Mouse (Mus musculus): ENCODE results near the gene Dera. TPM values are rescaled to one million over a fixed set of nuclear protein-coding genes. Genes with fewer than 3 reads are reported as not detected.

The Dera gene
- total and polyA plus RNA-seq, 2 experiments from 2014 or later, result 12.1 to 17.9 TPM

DNA sequence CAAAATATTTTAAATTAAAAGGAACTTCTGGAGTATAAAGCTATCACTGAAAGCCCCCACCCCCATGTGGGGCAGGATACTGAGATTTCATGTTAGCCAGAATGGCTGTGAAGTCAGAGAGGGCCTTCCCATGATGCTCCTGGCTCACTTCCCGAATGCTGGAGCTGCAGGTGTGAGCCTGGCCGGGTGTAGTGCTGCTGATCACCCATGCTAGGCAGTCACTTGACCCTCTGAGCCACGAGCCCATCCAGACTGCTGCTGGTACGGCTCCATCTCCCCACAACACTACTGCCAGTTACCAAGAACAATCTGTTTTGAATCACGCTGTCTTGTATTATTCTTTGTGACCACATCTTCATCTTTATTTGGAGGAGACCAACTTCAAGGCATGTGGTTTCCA, 68.2 kb downstream of the Dera start:
- Histone ChIP-seq H3K4me2 (ENCODE audit: low read depth, low read length) (no peak overlapping the region), H3K9ac (replicated peaks; ENCODE audit: low read length) (no peak overlapping the region), H3K9me3 (ENCODE audit: low read length) (no peaks in the 10 kb centered on the region), H3K27ac (no peak overlapping the region), H3K4me3 (ENCODE audit: low read length) (no peak overlapping the region), H3K4me1 (ENCODE audit: insufficient read depth, low read length) (no peaks in the 10 kb centered on the region), H3K27me3 (ENCODE audit: insufficient read depth, low read length) (no peaks in the 10 kb centered on the region), H3K36me3 (ENCODE audit: insufficient read depth, low read length) (no peaks in the 10 kb centered on the region)
- no peak for TF ChIP-seq CTCF (IDR thresholded peaks at IDR 0.05; ENCODE audit: low read depth)
- 78% methylated on average over 5 of the region's 5 CpGs for whole genome bisulfite sequencing
- ATAC-seq (no peak), DNase-seq (ENCODE audit: low spot score) (no peak)

DNA sequence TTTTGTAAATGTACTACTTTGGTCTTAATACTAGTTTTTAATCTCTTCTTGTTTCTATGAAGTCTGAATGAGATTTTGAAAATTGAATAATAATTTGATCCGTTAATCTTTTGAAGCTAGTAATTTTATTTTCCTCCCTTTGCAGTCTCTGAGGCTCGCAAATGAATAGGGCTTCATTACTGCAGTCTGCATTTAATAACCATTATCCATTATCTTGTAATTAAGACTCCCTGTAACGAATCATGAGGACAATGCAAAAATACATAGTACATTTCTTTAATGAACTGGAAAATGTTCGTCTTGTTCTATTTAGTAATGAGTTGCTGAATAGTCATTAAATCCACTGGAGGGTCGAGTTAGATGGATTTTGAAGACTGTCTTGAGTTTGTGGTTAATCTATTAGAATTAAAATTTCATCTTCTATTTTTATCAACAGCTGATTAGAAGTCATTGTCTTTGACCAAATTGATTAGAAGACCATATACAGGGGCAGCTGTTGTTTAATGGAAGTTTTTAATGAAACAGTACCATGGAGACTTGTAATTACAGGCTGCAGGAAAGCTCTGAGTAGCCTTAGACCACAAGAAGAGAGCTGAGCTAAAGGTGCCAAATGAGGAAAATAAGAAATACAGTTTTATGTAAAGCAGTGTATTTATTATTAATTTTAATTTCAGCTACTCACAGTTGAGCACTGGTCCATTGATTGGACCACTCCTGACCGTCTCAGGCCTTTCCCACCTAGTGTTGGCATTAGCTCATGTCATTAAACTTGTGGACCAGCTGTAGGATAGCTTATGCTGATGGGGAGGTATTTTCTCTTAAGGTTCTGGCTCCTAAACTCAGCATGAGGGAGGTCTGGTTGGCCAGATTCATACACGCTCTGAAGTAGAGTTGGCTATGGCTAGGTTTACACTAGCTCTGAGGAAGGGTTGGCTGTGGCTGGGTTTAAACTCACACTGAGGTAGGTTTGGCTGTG, 70.0 kb downstream of the Dera start:
- H3K27ac ChIP-seq, result no peak overlapping the region
- no peak overlapping the region for H3K4me2 ChIP-seq (ENCODE audit: low read depth, low read length)
- H3K9ac ChIP-seq (replicated peaks; ENCODE audit: low read length), result no peak overlapping the region
- no peaks in the 10 kb centered on the region for H3K4me1 ChIP-seq (ENCODE audit: insufficient read depth, low read length)
- ATAC-seq, result no peak
- H3K4me3 ChIP-seq (ENCODE audit: low read length), result no peak overlapping the region
- no peaks in the 10 kb centered on the region for H3K36me3 ChIP-seq (ENCODE audit: insufficient read depth, low read length)
- 61% methylated on average over 7 of the region's 7 CpGs for WGBS
- DNase-seq (ENCODE audit: low spot score), result no peak
- no peaks in the 10 kb centered on the region for H3K9me3 ChIP-seq (ENCODE audit: low read length)
- no peaks in the 10 kb centered on the region for H3K27me3 ChIP-seq (ENCODE audit: insufficient read depth, low read length)
- TF ChIP-seq CTCF (IDR thresholded peaks at IDR 0.05; ENCODE audit: low read depth), result no peak

DNA sequence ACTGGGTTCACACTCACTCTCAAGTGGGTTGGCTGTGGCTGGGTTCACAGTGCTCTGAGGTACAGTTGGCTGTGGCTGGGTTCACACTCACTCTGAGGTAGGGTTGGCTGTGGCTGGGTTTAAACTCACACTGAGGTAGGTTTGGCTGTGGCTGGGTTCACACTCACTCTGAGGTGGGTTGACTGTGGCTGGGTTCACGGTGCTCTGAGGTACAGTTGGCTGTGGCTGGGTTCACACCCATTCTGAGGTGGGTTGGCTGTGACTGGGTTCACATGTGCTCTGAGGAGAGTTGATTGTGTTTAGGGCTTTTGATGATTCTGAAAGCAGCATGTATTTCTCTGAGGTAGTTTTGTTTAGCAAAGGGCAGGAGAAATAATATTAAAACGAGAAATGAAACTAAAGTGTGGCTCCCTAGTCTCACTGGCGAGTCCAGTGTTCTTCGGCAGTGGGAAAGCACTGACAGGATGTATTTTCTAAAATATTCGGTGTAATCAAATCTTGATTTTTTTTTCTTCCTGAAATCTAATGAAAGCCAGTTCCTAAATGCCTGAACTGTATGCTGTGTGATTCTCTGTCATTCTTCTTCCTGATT, 70.8 kb downstream of the Dera start:
- no peaks in the 10 kb centered on the region for H3K4me1 ChIP-seq (ENCODE audit: insufficient read depth, low read length)
- no peaks in the 10 kb centered on the region for H3K27me3 ChIP-seq (ENCODE audit: insufficient read depth, low read length)
- no peaks in the 10 kb centered on the region for H3K9me3 ChIP-seq (ENCODE audit: low read length)
- no peak for DNase-seq (ENCODE audit: low spot score)
- no peak overlapping the region for H3K27ac ChIP-seq
- TF ChIP-seq CTCF (IDR thresholded peaks at IDR 0.05; ENCODE audit: low read depth), result no peak
- no peak overlapping the region for H3K9ac ChIP-seq (replicated peaks; ENCODE audit: low read length)
- H3K36me3 ChIP-seq (ENCODE audit: insufficient read depth, low read length), result no peaks in the 10 kb centered on the region
- H3K4me3 ChIP-seq (ENCODE audit: low read length), result no peak overlapping the region
- ATAC-seq, result no peak
- 83% methylated on average over 5 of the region's 5 CpGs for WGBS
- no peak overlapping the region for H3K4me2 ChIP-seq (ENCODE audit: low read depth, low read length)

- Histone ChIP-seq H3K9me3 (ENCODE audit: low read length) (no peaks in the 10 kb centered on the region), H3K9ac (replicated peaks; ENCODE audit: low read length) (no peak overlapping the region), H3K4me2 (ENCODE audit: low read depth, low read length) (no peak overlapping the region), H3K4me1 (ENCODE audit: insufficient read depth, low read length) (no peaks in the 10 kb centered on the region), H3K36me3 (ENCODE audit: insufficient read depth, low read length) (no peaks in the 10 kb centered on the region), H3K27me3 (ENCODE audit: insufficient read depth, low read length) (no peaks in the 10 kb centered on the region), H3K27ac (no peak overlapping the region), H3K4me3 (ENCODE audit: low read length) (no peak overlapping the region)
- TF ChIP-seq CTCF (IDR thresholded peaks at IDR 0.05; ENCODE audit: low read depth), result no peak
- 80% methylated on average over 12 of the region's 12 CpGs for WGBS
- DNase-seq (ENCODE audit: low spot score), result no peak
- no peak for ATAC-seq
These were observed 74.9 kb downstream of the Dera start for GRCm38 (mm10) chr6:137829056-137829776.

DNA sequence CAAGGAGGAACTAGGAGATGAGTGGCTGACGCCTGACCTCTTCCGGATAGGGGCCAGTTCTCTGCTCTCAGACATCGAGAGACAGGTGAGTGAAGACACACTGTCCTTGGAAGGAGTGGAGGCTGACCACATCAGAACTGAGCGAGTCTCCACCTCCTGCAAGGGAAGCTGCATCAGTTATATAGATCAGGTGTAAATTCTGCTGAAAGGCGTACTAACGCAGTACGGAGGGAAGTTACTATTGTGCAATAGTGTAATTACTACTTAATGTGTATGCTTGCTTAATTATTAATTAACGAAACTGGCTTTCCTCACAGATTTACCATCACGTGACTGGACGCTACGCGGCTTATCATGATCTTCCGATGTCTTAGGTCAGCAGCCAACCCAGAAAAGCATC, 82.5 kb downstream of the Dera start:
- ATAC-seq (no peak), DNase-seq (ENCODE audit: low spot score) (no peak)
- TF ChIP-seq CTCF (IDR thresholded peaks at IDR 0.05; ENCODE audit: low read depth), result no peak
- Histone ChIP-seq H3K9ac (replicated peaks; ENCODE audit: low read length) (no peak overlapping the region), H3K4me2 (ENCODE audit: low read depth, low read length) (no peak overlapping the region), H3K4me1 (ENCODE audit: insufficient read depth, low read length) (no peaks in the 10 kb centered on the region), H3K36me3 (ENCODE audit: insufficient read depth, low read length) (no peaks in the 10 kb centered on the region), H3K4me3 (ENCODE audit: low read length) (no peak overlapping the region), H3K27ac (no peak overlapping the region), H3K27me3 (ENCODE audit: insufficient read depth, low read length) (no peaks in the 10 kb centered on the region), H3K9me3 (ENCODE audit: low read length) (no peaks in the 10 kb centered on the region)
- 91% methylated on average over 13 of the region's 13 CpGs for WGBS

- TF ChIP-seq CTCF (IDR thresholded peaks at IDR 0.05; ENCODE audit: low read depth), result no peak
- 95% methylated on average over 3 of the region's 3 CpGs for WGBS
- no peak overlapping the region for H3K27ac ChIP-seq
- no peak overlapping the region for H3K4me3 ChIP-seq (ENCODE audit: low read length)
- no peaks in the 10 kb centered on the region for H3K4me1 ChIP-seq (ENCODE audit: insufficient read depth, low read length)
- no peaks in the 10 kb centered on the region for H3K36me3 ChIP-seq (ENCODE audit: insufficient read depth, low read length)
- H3K9ac ChIP-seq (replicated peaks; ENCODE audit: low read length), result no peak overlapping the region
- no peak overlapping the region for H3K4me2 ChIP-seq (ENCODE audit: low read depth, low read length)
- H3K27me3 ChIP-seq (ENCODE audit: insufficient read depth, low read length), result no peaks in the 10 kb centered on the region
- DNase-seq (ENCODE audit: low spot score) (no peak), ATAC-seq (no peak)
- no peaks in the 10 kb centered on the region for H3K9me3 ChIP-seq (ENCODE audit: low read length)
These were observed 89.0 kb downstream of the Dera start for GRCm38 (mm10) chr6:137843337-137843736.
